Mouse (Mus musculus): ENCODE results near the gene Eda2r.

Eda2r gene

GRCm38 (mm10) chrX:97377065-97377421 lies at the start of gene Eda2r:
Gene Eda2r (minus strand): TSS chrX:97377216.
- peak in 1 of 2 experiments; percentile 1 for DNase-seq (ENCODE audit: low spot score in 2 of 2)

- DNase-seq (ENCODE audit: low spot score in 2 of 2) = no peak
These were observed 20.9 kb upstream of the Eda2r start for GRCm38 (mm10) chrX:97397872-97398271.

- DNase-seq (ENCODE audit: low spot score in 2 of 2) = no peak
These were observed 1.1 kb upstream of the Eda2r start for GRCm38 (mm10) chrX:97378076-97378475.

- DNase-seq (ENCODE audit: low spot score in 2 of 2) = peak in 1 of 2 experiments; percentile 0
These were observed 523 bp downstream of the Eda2r start for GRCm38 (mm10) chrX:97376321-97377064.

- no peak for DNase-seq (ENCODE audit: low spot score in 2 of 2)
These were observed 4.2 kb downstream of the Eda2r start for GRCm38 (mm10) chrX:97372826-97373225.

- DNase-seq (ENCODE audit: low spot score in 2 of 2) = no peak
These were observed 7.8 kb downstream of the Eda2r start for GRCm38 (mm10) chrX:97369206-97369605.

- no peak for DNase-seq (ENCODE audit: low spot score in 2 of 2)
These were observed 8.3 kb downstream of the Eda2r start for GRCm38 (mm10) chrX:97368741-97369140.

GRCm38 (mm10) chrX:97360919-97361318 lies 16.1 kb downstream of the Eda2r start:
- no peak for DNase-seq (ENCODE audit: low spot score in 2 of 2)

- DNase-seq (ENCODE audit: low spot score in 2 of 2) = no peak
These were observed 49.1 kb downstream of the Eda2r start for GRCm38 (mm10) chrX:97327891-97328290.

All from frontal cortex, postnatal 36 days (tissue).